Mouse (Mus musculus) liver, embryonic 12.5 days (tissue): ENCODE measurements at regions not wholly inside any gene's neighbourhood (a gene's known extent, or its start where the extent isn't known, plus 50 kb on each side); places are given as distances from the start of the nearest gene placed in this dataset.
A peak's percentile ranks its signal among the peaks of the same experiment; 100 is the strongest.

ENCODE experiments used
- ATAC-seq: fragments of 200-750 bp; cut with Nextera tagmentation; 2 replicates; pipeline ENCODE4 v1.8.0; 2017; ENCODE audit warnings: moderate number of reproducible peaks, mild to moderate bottlenecking, moderate library complexity
- H3K27ac ChIP-seq: fragments of 300-500 bp; sonication (generic); 2 replicates; pipeline ENCODE4 v1.5.1; 2016; ENCODE audit warnings: mild to moderate bottlenecking
- H3K27me3 ChIP-seq: fragments of 300-500 bp; sonication (generic); replicated peaks from 2 replicates; pipeline ENCODE4 v1.6.1; 2016; ENCODE audit warnings: mild to moderate bottlenecking, moderate library complexity
- H3K36me3 ChIP-seq: fragments of 300-500 bp; sonication (generic); 2 replicates; pipeline ENCODE4 v1.6.1; 2016; ENCODE audit warnings: mild to moderate bottlenecking, moderate library complexity
- H3K4me1 ChIP-seq: fragments of 300-500 bp; sonication (generic); 2 replicates; pipeline ENCODE4 v1.6.1; 2016
- H3K4me2 ChIP-seq: fragments of 300-500 bp; sonication (generic); 2 replicates; pipeline ENCODE4 v1.6.1; 2016; ENCODE audit warnings: mild to moderate bottlenecking, moderate library complexity
- H3K4me3 ChIP-seq: fragments of 300-500 bp; sonication (generic); 2 replicates; pipeline ENCODE4 v1.5.1; 2016; ENCODE audit warnings: mild to moderate bottlenecking, moderate library complexity
- H3K9ac ChIP-seq: fragments of 300-500 bp; sonication (generic); 2 replicates; pipeline ENCODE4 v1.6.1; 2016; ENCODE audit warnings: mild to moderate bottlenecking, moderate library complexity
- H3K9me3 ChIP-seq: fragments of 300-500 bp; sonication (generic); replicated peaks from 2 replicates; pipeline ENCODE4 v1.6.1; 2016; ENCODE audit warnings: mild to moderate bottlenecking, moderate library complexity
- WGBS: fragments of 180-500 bp; shearing (Covaris S2); methylation state at CpG from one replicate; pipeline ENCODE4 v1.1.7; 2016; ENCODE audit not compliant: insufficient replicate concordance; 5-methylcytosine and 5-hydroxymethylcytosine counted together

DNA sequence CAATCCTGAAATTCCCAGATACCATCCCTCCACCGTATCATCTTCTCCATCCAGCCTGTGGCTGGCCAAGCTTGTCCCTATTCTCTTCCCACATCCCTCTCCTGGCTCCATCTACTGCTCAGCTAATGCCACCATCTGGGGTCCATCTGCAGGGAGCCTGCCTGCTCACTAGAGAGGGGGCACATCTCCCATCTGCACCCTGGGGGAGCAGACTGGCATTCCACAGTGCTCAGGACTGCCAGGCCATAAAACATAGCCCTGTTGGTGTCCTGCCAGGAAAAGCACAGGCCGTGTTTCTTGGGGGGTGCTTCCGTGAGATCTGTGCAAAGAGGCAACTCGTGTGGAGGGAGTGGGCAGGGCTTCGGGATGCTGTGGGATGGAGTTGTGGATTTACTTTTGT, 197.9 kb upstream of the Csf3r start:
- WGBS = 59% methylated on average over 5 of the region's 5 CpGs
- Histone ChIP-seq H3K27me3 (no peaks in the 10 kb centered on the region), H3K4me3 (no peak overlapping the region), H3K36me3 (no peaks in the 10 kb centered on the region), H3K27ac (no peak overlapping the region), H3K4me1 (no peaks in the 10 kb centered on the region), H3K9ac (no peak overlapping the region), H3K9me3 (no peaks in the 10 kb centered on the region), H3K4me2 (no peak overlapping the region)
- ATAC-seq = no peak

DNA sequence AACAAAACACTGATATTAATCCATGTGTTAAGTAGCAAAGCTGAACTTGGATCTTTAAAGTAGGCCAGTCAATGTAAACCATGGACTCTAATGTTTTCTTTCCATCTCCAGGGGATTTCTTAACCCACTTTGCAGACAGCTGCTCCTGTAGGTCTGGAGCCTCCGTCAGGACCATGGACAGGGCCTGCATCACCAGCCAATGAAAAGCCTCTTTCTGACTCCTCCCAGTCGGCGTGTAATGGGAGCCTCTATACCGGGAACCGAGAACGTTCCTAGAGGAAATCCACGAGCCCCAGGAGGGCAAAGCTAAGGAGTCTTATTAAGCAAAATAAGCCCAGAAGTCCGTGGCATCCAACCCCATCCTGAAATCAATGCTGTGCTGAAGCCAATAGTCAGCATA, 189.1 kb upstream of the Csf3r start:
- ATAC-seq = no peak
- Histone ChIP-seq H3K4me3 (no peak overlapping the region), H3K27me3 (no peaks in the 10 kb centered on the region), H3K4me1 (no peaks in the 10 kb centered on the region), H3K9ac (no peak overlapping the region), H3K9me3 (no peaks in the 10 kb centered on the region), H3K27ac (no peak overlapping the region), H3K36me3 (no peaks in the 10 kb centered on the region), H3K4me2 (no peak overlapping the region)
- 1% methylated on average over 8 of the region's 8 CpGs for WGBS

DNA sequence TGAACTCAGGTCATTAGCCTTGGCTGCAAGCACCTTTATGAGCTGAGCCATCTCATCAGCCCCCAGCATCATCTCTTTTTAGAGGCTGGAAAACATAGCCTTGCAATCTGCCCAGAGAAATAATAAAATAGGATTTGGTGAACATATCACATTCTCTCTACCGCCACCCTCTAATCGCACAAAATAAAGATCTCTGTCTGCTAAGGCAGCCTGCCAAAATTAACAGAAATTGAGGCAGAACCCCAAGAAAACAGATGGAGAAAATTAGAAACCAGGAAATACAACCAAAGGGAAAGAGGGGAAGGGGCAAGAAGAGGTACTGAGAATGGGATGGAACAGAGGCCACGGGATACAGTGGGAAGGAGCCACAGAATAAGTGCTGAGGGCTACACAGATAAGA, 176.8 kb upstream of the Csf3r start:
- Histone ChIP-seq H3K27me3 (no peaks in the 10 kb centered on the region), H3K9me3 (no peaks in the 10 kb centered on the region), H3K36me3 (no peaks in the 10 kb centered on the region), H3K4me2 (no peak overlapping the region), H3K4me1 (no peaks in the 10 kb centered on the region), H3K9ac (no peak overlapping the region), H3K4me3 (no peak overlapping the region), H3K27ac (no peak overlapping the region)
- ATAC-seq = no peak
- 84% methylated on average over 3 of the region's 3 CpGs for WGBS

DNA sequence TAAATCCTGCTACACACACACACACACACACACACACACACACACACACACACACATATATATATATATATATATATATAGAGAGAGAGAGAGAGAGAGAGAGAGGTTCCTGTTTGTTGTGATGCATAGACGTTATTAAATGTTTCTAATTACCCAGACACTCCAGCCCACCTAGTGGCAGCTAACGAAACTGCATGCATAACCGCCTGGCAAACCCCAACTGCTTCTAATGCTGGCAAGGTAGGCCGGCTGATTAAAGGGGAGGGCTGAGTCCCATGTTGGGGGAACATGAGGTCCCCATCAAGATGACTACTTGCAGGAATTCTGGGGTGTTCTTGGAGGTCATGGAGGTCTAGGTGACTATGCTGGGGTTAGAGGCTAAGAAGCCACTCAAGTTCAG, 174.1 kb upstream of the Csf3r start:
- no peaks in the 10 kb centered on the region for H3K9me3 ChIP-seq
- no peak for ATAC-seq
- H3K27ac ChIP-seq = no peak overlapping the region
- no peaks in the 10 kb centered on the region for H3K4me1 ChIP-seq
- no peak overlapping the region for H3K4me3 ChIP-seq
- WGBS = 9% methylated on average over 4 of the region's 4 CpGs
- no peak overlapping the region for H3K4me2 ChIP-seq
- no peaks in the 10 kb centered on the region for H3K36me3 ChIP-seq
- H3K27me3 ChIP-seq = no peaks in the 10 kb centered on the region
- no peak overlapping the region for H3K9ac ChIP-seq

DNA sequence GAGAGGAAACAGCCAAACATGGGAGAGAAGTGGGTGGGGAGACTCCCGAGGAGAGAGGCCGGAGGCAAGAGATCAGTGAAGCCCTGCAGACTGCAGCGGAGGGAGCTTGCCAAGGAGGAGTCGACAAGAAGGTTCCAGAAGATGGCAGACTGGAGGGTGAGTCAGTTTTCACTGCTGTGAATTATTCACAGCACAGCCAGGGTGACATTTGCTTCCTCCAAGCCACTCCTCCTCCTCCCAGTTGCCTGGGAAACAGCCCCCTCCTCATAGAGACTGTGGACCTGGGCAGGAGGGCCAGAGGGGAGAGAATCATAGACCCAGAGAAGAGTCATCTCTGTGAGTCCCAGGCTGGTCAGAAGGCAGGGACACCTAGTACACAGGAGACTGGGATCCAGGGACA, 171.8 kb upstream of the Csf3r start:
- no peaks in the 10 kb centered on the region for H3K36me3 ChIP-seq
- H3K4me2 ChIP-seq = no peak overlapping the region
- H3K9me3 ChIP-seq = no peaks in the 10 kb centered on the region
- H3K9ac ChIP-seq = no peak overlapping the region
- H3K4me3 ChIP-seq = no peak overlapping the region
- ATAC-seq = no peak
- peaks cover 5% of the 10 kb centered on the region; the same call in 1 of the 2 replicates for H3K4me1 ChIP-seq
- H3K27me3 ChIP-seq = no peaks in the 10 kb centered on the region
- no peak overlapping the region for H3K27ac ChIP-seq
- 47% methylated on average over 4 of the region's 4 CpGs for WGBS

DNA sequence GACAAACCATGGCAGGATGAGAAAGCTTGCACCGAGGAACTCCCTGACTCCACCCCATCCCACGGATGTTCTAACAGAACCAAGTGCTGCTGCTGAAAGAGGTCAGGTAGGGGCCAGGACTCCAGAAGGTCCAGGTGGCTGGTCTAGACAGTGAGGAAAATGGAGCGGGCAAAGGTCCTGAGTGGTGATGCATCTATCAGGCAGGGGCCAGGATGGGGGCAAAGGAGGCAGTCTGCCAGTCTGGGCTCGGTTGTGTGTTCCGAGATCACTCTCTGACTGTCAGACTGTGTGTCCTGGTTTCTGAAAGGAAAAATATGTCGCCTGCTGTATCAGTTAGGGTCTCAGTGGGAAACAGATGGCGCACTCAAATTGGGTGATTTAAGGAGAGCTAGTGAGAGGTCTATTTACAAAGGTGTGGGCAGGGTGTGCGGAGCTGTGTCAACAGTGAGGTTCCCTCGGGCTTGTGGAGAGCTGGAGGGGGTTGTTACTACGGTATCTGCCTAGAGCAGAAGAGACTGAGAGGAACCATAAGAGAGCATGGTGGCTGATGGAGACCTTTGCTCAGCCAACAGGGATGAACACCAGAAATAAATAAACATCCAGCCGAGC, 168.3 kb upstream of the Csf3r start:
- Histone ChIP-seq H3K36me3 (no peaks in the 10 kb centered on the region), H3K9ac (no peak overlapping the region), H3K4me2 (no peak overlapping the region), H3K9me3 (no peaks in the 10 kb centered on the region), H3K4me1 (peaks cover 5% of the 10 kb centered on the region; the same call in 1 of the 2 replicates), H3K4me3 (no peak overlapping the region), H3K27ac (no peak overlapping the region), H3K27me3 (no peaks in the 10 kb centered on the region)
- peak; percentile 51; the same call in 1 of the 2 replicates for ATAC-seq
- WGBS = 39% methylated on average over 11 of the region's 11 CpGs

DNA sequence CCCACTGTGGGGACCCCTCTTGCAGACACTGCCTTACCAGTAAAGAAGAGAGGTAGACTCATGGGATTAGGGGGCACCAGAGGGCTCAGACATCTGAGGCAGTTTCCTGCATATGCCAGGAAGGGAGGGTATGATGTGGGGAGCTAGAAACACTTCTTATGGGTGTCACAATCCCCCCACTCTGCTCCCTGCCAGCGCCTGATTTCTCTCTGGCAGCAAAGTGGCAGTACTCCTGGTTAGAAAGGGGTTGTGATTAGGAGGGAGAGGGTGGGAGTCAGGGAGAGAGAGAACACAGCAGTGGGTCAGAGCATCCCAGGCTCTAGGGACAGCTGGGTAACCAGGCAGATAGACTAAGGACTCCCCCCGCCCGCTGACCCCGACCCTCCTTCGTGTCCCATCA, 167.6 kb upstream of the Csf3r start:
- no peak for ATAC-seq
- H3K36me3 ChIP-seq = no peaks in the 10 kb centered on the region
- WGBS = 46% methylated on average over 5 of the region's 5 CpGs
- H3K27me3 ChIP-seq = no peaks in the 10 kb centered on the region
- no peaks in the 10 kb centered on the region for H3K9me3 ChIP-seq
- peaks cover 5% of the 10 kb centered on the region; the same call in 1 of the 2 replicates for H3K4me1 ChIP-seq
- no peak overlapping the region for H3K9ac ChIP-seq
- H3K4me2 ChIP-seq = no peak overlapping the region
- no peak overlapping the region for H3K4me3 ChIP-seq
- no peak overlapping the region for H3K27ac ChIP-seq

DNA sequence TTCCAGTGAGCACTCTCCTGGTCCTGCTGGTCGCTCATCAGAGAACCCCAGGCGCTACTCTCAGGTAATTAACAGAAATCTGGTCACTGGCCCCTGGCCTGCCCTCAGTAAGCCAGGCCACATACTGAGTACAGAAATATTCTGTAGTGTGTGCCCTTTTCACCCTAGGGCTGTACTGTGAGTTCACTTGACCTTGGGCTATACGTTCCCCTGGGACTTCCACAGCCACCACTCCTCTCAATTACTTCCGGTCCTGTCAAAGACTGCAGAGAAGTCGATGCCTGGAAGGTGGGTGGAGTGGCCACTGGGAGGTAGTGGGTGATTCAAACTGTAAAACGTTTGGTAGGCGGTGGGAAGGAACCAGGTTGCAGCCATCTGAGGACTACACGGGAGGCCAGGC, 159.3 kb upstream of the Csf3r start:
- no peak overlapping the region for H3K4me2 ChIP-seq
- H3K9me3 ChIP-seq = no peaks in the 10 kb centered on the region
- H3K27me3 ChIP-seq = no peaks in the 10 kb centered on the region
- H3K9ac ChIP-seq = no peak overlapping the region
- H3K4me3 ChIP-seq = no peak overlapping the region
- H3K36me3 ChIP-seq = no peaks in the 10 kb centered on the region
- no peak for ATAC-seq
- no peaks in the 10 kb centered on the region for H3K4me1 ChIP-seq
- no peak overlapping the region for H3K27ac ChIP-seq
- 16% methylated on average over 8 of the region's 8 CpGs for WGBS

DNA sequence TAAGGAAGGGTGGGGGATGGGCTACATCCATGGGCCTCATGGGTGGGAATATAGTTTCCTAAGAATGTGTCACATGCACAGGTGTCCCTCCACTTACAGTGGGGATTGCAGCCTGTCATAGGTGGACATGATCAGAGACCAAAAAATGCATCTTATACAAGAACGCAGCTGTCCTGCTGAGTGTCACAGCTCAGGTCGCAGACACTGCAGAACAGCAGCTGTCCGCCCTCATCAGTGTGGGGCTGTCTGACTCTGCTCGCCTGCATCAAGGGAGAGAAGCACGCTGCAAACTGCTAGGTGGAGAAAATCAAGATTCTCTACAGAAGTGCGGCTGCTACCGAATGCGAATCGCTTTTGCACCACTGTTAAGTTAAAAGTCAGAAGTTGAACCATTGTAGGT, 158.6 kb upstream of the Csf3r start:
- Histone ChIP-seq H3K4me2 (no peak overlapping the region), H3K9me3 (no peaks in the 10 kb centered on the region), H3K36me3 (no peaks in the 10 kb centered on the region), H3K4me1 (no peaks in the 10 kb centered on the region), H3K4me3 (no peak overlapping the region), H3K9ac (no peak overlapping the region), H3K27ac (no peak overlapping the region), H3K27me3 (no peaks in the 10 kb centered on the region)
- WGBS = 65% methylated on average over 9 of the region's 9 CpGs
- no peak for ATAC-seq

DNA sequence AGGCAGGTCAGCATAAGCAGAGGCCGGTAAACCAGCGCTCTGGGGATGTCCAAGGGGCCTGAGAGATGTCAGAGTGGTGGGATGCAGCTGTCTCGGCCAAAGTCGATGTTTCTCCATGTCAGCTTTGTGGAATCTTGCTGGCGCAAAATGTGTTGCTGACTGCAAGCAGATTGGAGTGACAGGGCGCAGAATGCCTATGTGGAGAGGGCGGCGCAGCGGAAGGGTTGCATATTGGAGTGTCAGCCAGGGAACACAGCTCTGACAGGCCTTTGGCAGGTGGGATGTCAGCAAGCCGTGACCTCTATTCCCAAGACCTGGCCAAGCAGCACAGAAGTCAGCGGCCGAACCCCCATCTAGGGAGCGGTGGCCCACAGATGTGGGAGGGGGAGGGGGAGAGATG, 153.1 kb upstream of the Csf3r start:
- no peak for ATAC-seq
- Histone ChIP-seq H3K27ac (no peak overlapping the region), H3K27me3 (no peaks in the 10 kb centered on the region), H3K36me3 (no peaks in the 10 kb centered on the region), H3K4me2 (no peak overlapping the region), H3K9ac (no peak overlapping the region), H3K9me3 (no peaks in the 10 kb centered on the region), H3K4me3 (no peak overlapping the region), H3K4me1 (no peaks in the 10 kb centered on the region)
- 73% methylated on average over 13 of the region's 13 CpGs for WGBS

DNA sequence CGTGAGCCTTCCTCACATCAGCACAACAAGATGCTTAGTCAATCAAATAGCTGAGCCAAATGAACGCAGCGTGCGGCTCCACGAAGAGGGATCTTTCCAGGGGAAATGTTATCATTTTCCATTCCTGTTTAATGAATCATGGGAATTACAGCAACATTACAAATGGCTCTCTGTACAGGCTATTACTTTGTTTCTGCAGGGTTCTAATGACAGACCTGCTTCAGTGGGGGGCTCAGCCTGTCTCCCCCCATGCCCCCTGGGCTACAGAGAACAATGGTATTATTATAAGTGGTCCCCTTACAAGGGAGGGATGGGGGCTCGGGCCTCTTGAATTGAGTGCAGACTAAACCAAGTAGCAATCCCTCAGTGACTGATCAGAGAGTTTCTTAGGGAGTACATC, 144.3 kb upstream of the Csf3r start:
- no peaks in the 10 kb centered on the region for H3K36me3 ChIP-seq
- H3K4me1 ChIP-seq = no peaks in the 10 kb centered on the region
- 60% methylated on average over 6 of the region's 6 CpGs for WGBS
- no peak overlapping the region for H3K9ac ChIP-seq
- no peak for ATAC-seq
- no peak overlapping the region for H3K4me2 ChIP-seq
- no peaks in the 10 kb centered on the region for H3K9me3 ChIP-seq
- no peak overlapping the region for H3K4me3 ChIP-seq
- H3K27ac ChIP-seq = no peak overlapping the region
- no peaks in the 10 kb centered on the region for H3K27me3 ChIP-seq

DNA sequence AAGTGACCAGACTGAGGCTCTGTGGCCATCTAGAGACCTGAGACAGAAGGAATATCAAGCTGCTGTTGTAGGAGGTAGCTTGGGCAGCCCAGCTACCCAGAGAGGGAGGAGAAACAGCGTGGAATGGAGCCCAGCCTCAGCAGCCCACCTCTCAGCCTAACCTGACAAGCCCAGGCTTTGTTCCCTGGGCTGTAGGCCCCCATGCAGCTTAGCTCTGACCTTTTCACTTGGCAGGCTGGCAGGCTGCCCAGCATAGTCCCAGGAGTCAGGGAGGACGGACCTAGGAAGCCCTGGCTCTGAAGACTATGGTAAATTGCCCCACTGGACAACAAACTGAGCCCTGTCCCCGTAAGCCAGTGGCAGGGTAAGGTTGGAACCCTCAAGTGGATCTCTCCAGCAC, 141.8 kb upstream of the Csf3r start:
- H3K9ac ChIP-seq = no peak overlapping the region
- H3K27me3 ChIP-seq = no peaks in the 10 kb centered on the region
- 38% methylated on average over 3 of the region's 3 CpGs for WGBS
- H3K9me3 ChIP-seq = no peaks in the 10 kb centered on the region
- ATAC-seq = no peak
- H3K4me3 ChIP-seq = no peak overlapping the region
- H3K4me2 ChIP-seq = no peak overlapping the region
- no peaks in the 10 kb centered on the region for H3K36me3 ChIP-seq
- H3K4me1 ChIP-seq = no peaks in the 10 kb centered on the region
- no peak overlapping the region for H3K27ac ChIP-seq

DNA sequence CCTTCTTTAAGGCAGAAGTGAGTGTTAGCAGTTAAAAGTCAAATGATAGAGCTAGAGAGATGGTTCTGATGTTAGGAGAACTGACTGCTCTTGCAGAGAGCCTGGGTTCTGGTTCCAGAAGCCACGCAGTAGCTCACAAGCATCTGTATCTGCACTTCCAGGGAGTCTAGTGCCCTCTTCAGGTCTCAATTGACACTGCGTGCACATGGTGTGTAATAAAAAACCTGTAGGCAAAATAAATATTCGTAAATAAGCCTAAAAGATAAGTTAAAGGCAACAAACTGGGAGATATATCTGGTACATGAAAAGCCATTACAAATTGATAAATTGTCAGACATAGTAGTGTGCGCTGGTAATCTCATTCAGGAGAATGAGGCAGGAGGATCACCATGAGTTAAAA, 133.8 kb upstream of the Csf3r start:
- no peak overlapping the region for H3K27ac ChIP-seq
- no peak for ATAC-seq
- no peak overlapping the region for H3K4me2 ChIP-seq
- H3K4me3 ChIP-seq = no peak overlapping the region
- no peaks in the 10 kb centered on the region for H3K27me3 ChIP-seq
- H3K9me3 ChIP-seq = no peaks in the 10 kb centered on the region
- 49% methylated on average over 4 of the region's 4 CpGs for WGBS
- H3K4me1 ChIP-seq = no peaks in the 10 kb centered on the region
- no peak overlapping the region for H3K9ac ChIP-seq
- H3K36me3 ChIP-seq = no peaks in the 10 kb centered on the region
